Mouse (Mus musculus) MEL (cell line): ENCODE measurements at regions not wholly inside any gene's neighbourhood (a gene's known extent, or its start where the extent isn't known, plus 50 kb on each side); places are given as distances from the start of the nearest gene placed in this dataset.

Experiments used
- DNase-seq: peaks from one replicate; pipeline ENCODE4 v3.0.0; 2011; ENCODE audit warnings: low read depth, low spot score
- H3K27ac ChIP-seq: 2 replicates; pipeline ENCODE4 v1.5.1; 2012; ENCODE audit warnings: low read depth, mild to moderate bottlenecking, control low read depth, low read length, moderate library complexity; ENCODE audit not compliant: control insufficient read depth
- H3K27me3 ChIP-seq, 2 experiments: fragments of 150-350 bp in 1 of 2; sonication (generic) in 1 of 2; 2 replicates each; pipeline ENCODE4 v1.6.1; 2012; ENCODE audit warnings: low read length in 2 of 2, mild to moderate bottlenecking in 2 of 2, improper control_type of control experiment in 1 of 2, moderate library complexity in 1 of 2; ENCODE audit not compliant: insufficient read depth in 2 of 2, control insufficient read depth in 1 of 2
- H3K36me3 ChIP-seq, 2 experiments: 2 replicates each; pipeline ENCODE4 v1.6.1; 2012 to 2014; ENCODE audit warnings: low read length in 2 of 2, improper control_type of control experiment in 1 of 2, inconsistent platforms in 1 of 2, mild to moderate bottlenecking in 1 of 2; ENCODE audit not compliant: insufficient read depth in 2 of 2, control insufficient read depth in 1 of 2
- H3K4me1 ChIP-seq, 2 experiments: fragments of 150-350 bp in 1 of 2; sonication (generic) in 1 of 2; 2 replicates each; pipeline ENCODE4 v1.6.1; 2012; ENCODE audit warnings: low read length in 2 of 2, improper control_type of control experiment in 1 of 2, mild to moderate bottlenecking in 1 of 2; ENCODE audit not compliant: insufficient read depth in 2 of 2, control insufficient read depth in 1 of 2
- H3K4me3 ChIP-seq, 2 experiments: fragments of 150-350 bp in 1 of 2; sonication (generic) in 1 of 2; 2 replicates each; pipeline ENCODE4 v1.5.1; 2012; ENCODE audit warnings: low read depth in 2 of 2, low read length in 2 of 2, mild to moderate bottlenecking in 2 of 2, moderate library complexity in 2 of 2, control low read depth in 1 of 2, improper control_type of control experiment in 1 of 2; ENCODE audit not compliant: control insufficient read depth in 1 of 2, insufficient read depth in 1 of 2
- H3K79me2 ChIP-seq: 2 replicates; pipeline ENCODE4 v1.6.1; 2012; ENCODE audit warnings: mild to moderate bottlenecking, low read length, moderate library complexity; ENCODE audit not compliant: control insufficient read depth, poor library complexity, insufficient read depth
- H3K9ac ChIP-seq: 2 replicates; pipeline ENCODE4 v1.6.1; 2012; ENCODE audit warnings: low read depth, mild to moderate bottlenecking, control low read depth, low read length, moderate library complexity; ENCODE audit not compliant: control insufficient read depth, poor library complexity, severe bottlenecking
- H3K9me3 ChIP-seq: fragments of 150-350 bp; sonication (generic); replicated peaks from 2 replicates; pipeline ENCODE4 v1.6.1; 2012; ENCODE audit warnings: mild to moderate bottlenecking, low read length, improper control_type of control experiment, moderate library complexity; ENCODE audit not compliant: insufficient read depth
- CHD1 ChIP-seq: IDR thresholded peaks from 2 replicates; pipeline ENCODE4 v1.6.1; 2012; ENCODE audit warnings: low read depth, mild to moderate bottlenecking, inconsistent platforms, low read length, improper control_type of control experiment
- GATA1 ChIP-seq: IDR thresholded peaks from 2 replicates; pipeline ENCODE4 v1.6.1; 2011; ENCODE audit warnings: low read depth, low read length, improper control_type of control experiment
- KAT2A ChIP-seq: conservative IDR thresholded peaks from 2 replicates; pipeline ENCODE4 v1.6.1; 2012; ENCODE audit warnings: low read depth, low read length, improper control_type of control experiment, inconsistent platforms
- MEF2A ChIP-seq: IDR thresholded peaks from 2 replicates; pipeline ENCODE4 v1.6.1; 2014; ENCODE audit warnings: low read depth, mild to moderate bottlenecking, inconsistent platforms, low read length, improper control_type of control experiment; ENCODE audit not compliant: poor library complexity, insufficient replicate concordance, severe bottlenecking; ENCODE audit errors: extremely low read depth
- MXI1 ChIP-seq: IDR thresholded peaks from 2 replicates; pipeline ENCODE4 v1.6.1; 2011; ENCODE audit warnings: mild to moderate bottlenecking, low read depth, low read length, improper control_type of control experiment
- MYB ChIP-seq: IDR thresholded peaks from 2 replicates; pipeline ENCODE4 v1.6.1; 2011; ENCODE audit warnings: mild to moderate bottlenecking, low read depth, low read length, improper control_type of control experiment
- NELFE ChIP-seq: IDR thresholded peaks from 2 replicates; pipeline ENCODE4 v1.6.1; 2011; ENCODE audit warnings: low read depth, low read length, improper control_type of control experiment
- POLR2A ChIP-seq, 2 experiments: IDR thresholded peaks; 2 replicates each; pipeline ENCODE4 v1.6.1; 2011 to 2012; ENCODE audit warnings: low read length in 2 of 2, mild to moderate bottlenecking in 2 of 2, control low read depth in 1 of 2, improper control_type of control experiment in 1 of 2, low read depth in 1 of 2, moderate library complexity in 1 of 2; ENCODE audit not compliant: control insufficient read depth in 1 of 2, insufficient read depth in 1 of 2, poor library complexity in 1 of 2
- POLR2AphosphoS2 ChIP-seq: IDR thresholded peaks from 2 replicates; pipeline ENCODE4 v1.6.1; 2011; ENCODE audit warnings: low read length, improper control_type of control experiment
- POLR2AphosphoS5 ChIP-seq: IDR thresholded peaks from 2 replicates; pipeline ENCODE4 v1.6.1; 2012; ENCODE audit warnings: low read depth, borderline replicate concordance, mild to moderate bottlenecking, inconsistent platforms, low read length, moderate library complexity, mixed read lengths
- RCOR1 ChIP-seq: IDR thresholded peaks from 2 replicates; pipeline ENCODE4 v1.6.1; 2012; ENCODE audit warnings: low read depth, mild to moderate bottlenecking, inconsistent platforms, low read length, improper control_type of control experiment
- SMC3 ChIP-seq: IDR thresholded peaks from 2 replicates; pipeline ENCODE4 v1.6.1; 2011; ENCODE audit warnings: low read depth, low read length, improper control_type of control experiment
- TAL1 ChIP-seq: IDR thresholded peaks from 2 replicates; pipeline ENCODE4 v1.6.1; 2012; ENCODE audit warnings: mild to moderate bottlenecking, inconsistent platforms, low read length, moderate library complexity, mixed read lengths
- TBP ChIP-seq: IDR thresholded peaks from 2 replicates; pipeline ENCODE4 v1.8.0; 2011; ENCODE audit warnings: low read depth, low read length, improper control_type of control experiment
- USF2 ChIP-seq, 2 experiments: IDR thresholded peaks; 2 replicates each; pipeline ENCODE4 v1.6.1; 2011 to 2012; ENCODE audit warnings: improper control_type of control experiment in 2 of 2, low read length in 2 of 2, borderline replicate concordance in 1 of 2, inconsistent platforms in 1 of 2, low read depth in 1 of 2, mild to moderate bottlenecking in 1 of 2; ENCODE audit not compliant: insufficient read depth in 1 of 2
- ZKSCAN1 ChIP-seq: IDR thresholded peaks from 2 replicates; pipeline ENCODE4 v1.6.1; 2012; ENCODE audit warnings: low read depth, mild to moderate bottlenecking, inconsistent platforms, low read length, improper control_type of control experiment, moderate library complexity
- ZNF384 ChIP-seq: IDR thresholded peaks from 2 replicates; pipeline ENCODE4 v1.6.1; 2012; ENCODE audit warnings: low read depth, mild to moderate bottlenecking, inconsistent platforms, low read length, improper control_type of control experiment

- Histone ChIP-seq H3K27me3 (no peaks in the 10 kb centered on the region), H3K4me1 (no peaks in the 10 kb centered on the region), H3K79me2 (no peaks in the 10 kb centered on the region), H3K9ac (no peak overlapping the region), H3K36me3 (no peaks in the 10 kb centered on the region), H3K4me3 (no peak overlapping the region), H3K9me3 (no peaks in the 10 kb centered on the region), H3K27ac (no peak overlapping the region)
- DNase-seq = no peak
- TF ChIP-seq RCOR1 (no peak), POLR2A (IDR thresholded peaks at IDR 0.05; ENCODE audit: control insufficient read depth in 1 of 2, insufficient read depth in 1 of 2, low read depth in 1 of 2, low read length in 2 of 2, poor library complexity in 1 of 2) (no peak), ZKSCAN1 (no peak), MEF2A (no peak), MYB (no peak)
These were observed 216.4 kb downstream of the Prdm2 start for GRCm38 (mm10) chr4:142996406-142996805.

GRCm38 (mm10) chr4:142991401-142991800, 221.4 kb downstream of the Prdm2 start:
- Histone ChIP-seq H3K9ac (no peak overlapping the region), H3K4me3 (no peak overlapping the region), H3K9me3 (no peaks in the 10 kb centered on the region), H3K36me3 (no peaks in the 10 kb centered on the region), H3K27me3 (no peaks in the 10 kb centered on the region), H3K4me1 (no peaks in the 10 kb centered on the region), H3K79me2 (no peaks in the 10 kb centered on the region), H3K27ac (no peak overlapping the region)
- DNase-seq = no peak
- no peak for TF ChIP-seq POLR2AphosphoS5
- TF ChIP-seq POLR2A (IDR thresholded peaks at IDR 0.05; ENCODE audit: control insufficient read depth in 1 of 2, insufficient read depth in 1 of 2, low read depth in 1 of 2, low read length in 2 of 2, poor library complexity in 1 of 2) = no peak
- TF ChIP-seq USF2 (IDR thresholded peaks at IDR 0.05; ENCODE audit: borderline replicate concordance in 1 of 2, insufficient read depth in 1 of 2, low read depth in 1 of 2, low read length in 2 of 2) = no peak
- no peak for TF ChIP-seq KAT2A
- TF ChIP-seq GATA1 = no peak
- TF ChIP-seq NELFE = no peak

- H3K79me2 ChIP-seq = no peaks in the 10 kb centered on the region
- TF ChIP-seq CHD1 = no peak
- no peak for TF ChIP-seq POLR2AphosphoS5
- TF ChIP-seq ZNF384 = no peak
- no peak for TF ChIP-seq TBP
- TF ChIP-seq USF2 (IDR thresholded peaks at IDR 0.05; ENCODE audit: borderline replicate concordance in 1 of 2, insufficient read depth in 1 of 2, low read depth in 1 of 2, low read length in 2 of 2) = no peak
- no peak for TF ChIP-seq SMC3
- no peak for TF ChIP-seq POLR2AphosphoS2
- TF ChIP-seq TAL1 = no peak
- TF ChIP-seq MXI1 = no peak
- no peaks in the 10 kb centered on the region for H3K4me1 ChIP-seq
- no peak for DNase-seq
- no peaks in the 10 kb centered on the region for H3K36me3 ChIP-seq
- H3K27me3 ChIP-seq = no peaks in the 10 kb centered on the region
- no peaks in the 10 kb centered on the region for H3K9me3 ChIP-seq
- no peak overlapping the region for H3K4me3 ChIP-seq
- no peak overlapping the region for H3K9ac ChIP-seq
- no peak overlapping the region for H3K27ac ChIP-seq
These were observed 223.6 kb downstream of the Prdm2 start for GRCm38 (mm10) chr4:142989175-142989574.
